Mouse (Mus musculus): Measurements from ENCODE around the gene Tspan12. TPM values are rescaled to one million over a fixed set of nuclear protein-coding genes. Genes with fewer than 3 reads are reported as not detected.
"Not testable (repeated sequence)": the region's sequence is repeated elsewhere in the genome, so short reads cannot be mapped to it uniquely, and the experiment has no call there.

Tspan12 gene
- not detected for polyA plus RNA-seq (2017; shearing (Covaris generic))

DNA sequence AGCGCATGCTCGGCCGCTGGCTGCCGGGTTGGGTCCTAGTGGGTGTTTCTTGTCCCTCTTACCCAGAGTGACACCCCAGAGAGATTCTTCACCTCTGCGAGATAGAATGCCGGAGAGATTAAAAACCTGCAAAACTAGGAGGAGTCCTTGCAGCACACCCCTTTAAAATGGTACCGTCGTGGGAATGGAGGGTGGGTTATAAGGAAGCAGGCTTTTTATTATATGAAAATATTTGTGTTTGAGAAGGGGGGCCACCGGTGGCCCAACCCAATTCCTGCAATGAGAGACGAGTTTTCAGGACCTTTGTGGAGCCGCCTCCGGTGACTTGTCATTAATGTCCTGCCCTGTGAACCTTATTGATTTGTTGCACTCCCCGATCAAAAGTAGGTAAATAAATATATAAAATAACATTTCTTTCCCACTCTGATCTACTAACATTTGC lies at the start of gene Tspan12:
Tspan12 (minus strand) TSS at position 172 of the 442 bp plus-strand sequence.
- no peak for ATAC-seq

DNA sequence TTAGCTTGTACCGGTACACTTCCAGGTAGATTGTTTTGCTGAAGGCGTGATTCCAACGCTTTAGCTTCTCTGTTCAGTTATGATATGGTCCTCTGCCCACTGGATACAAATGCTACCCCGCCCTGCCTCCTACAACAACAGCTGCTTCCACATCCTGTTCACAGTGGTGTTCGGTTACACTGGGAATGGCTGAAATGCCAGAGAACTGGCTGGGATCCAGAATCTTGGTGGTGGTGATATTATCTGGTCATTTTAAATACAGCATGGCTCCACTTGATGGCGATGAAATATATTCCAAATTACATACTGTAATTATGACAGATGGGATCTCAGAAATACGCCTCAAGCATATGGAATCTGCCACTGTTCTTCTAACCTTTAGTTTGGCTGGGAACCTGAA lies 42.1 kb upstream of the Tspan12 start:
- ATAC-seq, result no peak

DNA sequence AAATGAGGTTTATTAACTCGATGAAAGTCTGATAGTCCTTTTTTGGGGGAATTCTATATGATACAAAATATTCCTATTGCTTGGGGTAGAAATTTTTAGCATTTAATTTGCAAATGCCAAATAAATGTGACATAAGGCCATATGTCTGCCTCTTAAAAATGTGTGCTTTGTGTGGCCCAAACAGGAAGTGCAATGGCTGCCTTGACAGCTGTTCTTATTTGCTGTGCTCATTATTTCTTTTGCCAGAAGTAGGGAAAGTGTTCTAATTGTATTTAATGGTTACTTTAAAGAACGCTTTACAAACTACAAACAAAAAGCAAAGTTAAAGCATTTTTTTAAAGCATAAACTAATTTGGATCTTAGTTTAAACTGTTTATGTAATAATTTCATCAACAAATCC lies 36.8 kb upstream of the Tspan12 start:
- ATAC-seq, result no peak

DNA sequence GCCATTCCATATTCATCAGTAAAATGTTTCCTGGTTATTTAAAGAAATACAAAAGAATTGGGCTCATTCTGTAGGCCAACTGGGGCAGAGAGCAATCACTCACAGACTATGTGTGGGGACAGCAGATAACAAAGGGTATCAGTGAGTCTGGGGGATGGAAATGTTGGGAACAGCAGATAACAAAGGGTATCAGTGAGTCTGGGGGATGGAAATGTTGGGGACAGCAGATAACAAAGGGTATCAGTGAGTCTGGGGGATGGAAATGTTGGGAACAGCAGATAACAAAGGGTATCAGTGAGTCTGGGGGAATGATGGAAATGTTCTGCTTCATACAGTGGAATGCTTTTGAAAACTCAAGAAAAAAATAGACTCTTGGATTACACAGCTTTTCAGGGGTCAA lies 35.7 kb upstream of the Tspan12 start:
- not testable (repeated sequence) for ATAC-seq

DNA sequence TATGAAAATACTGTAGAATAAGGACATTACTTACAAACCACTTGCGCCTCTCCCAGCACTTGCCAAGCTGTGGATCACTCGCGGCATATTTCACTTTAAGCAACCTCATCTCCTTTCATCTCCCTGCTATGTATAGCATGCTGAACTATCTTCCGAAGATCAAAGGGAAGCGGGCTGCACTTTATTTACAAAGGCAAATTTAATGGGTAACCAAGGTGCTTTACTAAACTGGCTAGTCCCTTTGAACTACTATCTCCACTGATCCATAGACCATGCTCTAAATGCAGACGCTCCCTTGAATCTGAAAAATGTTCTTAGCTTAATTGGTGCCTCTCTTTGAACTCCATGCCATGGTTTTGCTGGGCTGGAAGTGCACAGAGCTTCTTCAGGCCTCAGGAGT lies 27.2 kb upstream of the Tspan12 start:
- no peak for ATAC-seq

DNA sequence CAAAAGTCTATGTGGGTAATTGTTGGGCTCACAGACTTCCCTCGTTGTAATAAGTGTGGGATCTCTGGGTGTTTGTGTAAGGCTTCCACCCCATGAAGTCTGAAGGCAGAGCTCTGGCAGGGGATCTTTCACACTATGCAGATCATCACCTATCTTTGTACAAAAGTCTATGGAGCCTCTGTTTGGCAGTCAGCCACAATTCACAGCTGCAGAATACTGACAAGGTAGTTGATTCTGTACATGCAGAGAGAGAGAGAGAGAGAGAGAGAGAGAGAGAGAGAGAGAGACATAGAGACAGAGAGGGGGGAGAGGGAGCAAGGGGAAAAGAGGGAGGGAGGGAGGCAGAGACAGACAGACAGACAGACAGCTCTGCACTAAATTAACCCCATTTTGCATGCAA lies 15.0 kb upstream of the Tspan12 start:
- ATAC-seq, result no peak

DNA sequence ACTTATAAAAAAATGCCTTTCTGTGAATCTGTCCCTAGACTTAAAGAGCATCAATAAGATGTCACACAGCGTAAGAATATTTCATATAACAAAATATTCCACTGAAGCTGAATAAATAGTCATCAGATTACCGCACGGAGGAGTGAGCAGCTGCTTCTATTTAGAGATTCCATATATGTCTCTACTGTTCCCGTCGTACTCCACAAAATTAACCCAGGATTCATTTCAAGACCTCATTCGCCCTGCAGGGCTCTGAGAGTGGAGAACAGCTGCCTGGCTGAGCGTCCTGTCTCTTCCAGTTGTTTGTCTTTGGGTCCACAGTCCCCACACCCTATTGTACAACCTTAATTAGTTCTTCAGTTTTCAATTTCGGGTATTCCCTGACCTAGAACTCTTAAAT lies 11.9 kb upstream of the Tspan12 start:
- ATAC-seq, result no peak

DNA sequence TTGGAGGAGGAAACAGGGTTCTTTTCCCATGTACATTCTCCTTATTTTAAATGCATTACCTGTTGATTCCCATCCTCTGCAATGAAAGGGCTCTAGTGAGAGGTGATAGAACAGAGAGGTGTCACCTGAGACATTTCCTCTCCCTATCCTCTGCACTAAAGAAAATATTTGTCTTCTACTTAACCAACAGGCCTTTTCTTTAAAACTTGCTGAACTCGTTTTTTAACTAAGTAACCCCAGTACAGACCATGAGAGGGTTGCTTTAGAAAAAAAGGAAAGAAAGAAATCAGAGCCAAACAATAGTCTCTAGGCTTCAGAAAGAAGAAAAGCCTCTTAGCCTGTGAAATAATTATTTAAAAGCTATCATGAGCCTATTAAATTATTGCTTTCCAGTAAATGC lies 11.2 kb upstream of the Tspan12 start:
- no peak for ATAC-seq

DNA sequence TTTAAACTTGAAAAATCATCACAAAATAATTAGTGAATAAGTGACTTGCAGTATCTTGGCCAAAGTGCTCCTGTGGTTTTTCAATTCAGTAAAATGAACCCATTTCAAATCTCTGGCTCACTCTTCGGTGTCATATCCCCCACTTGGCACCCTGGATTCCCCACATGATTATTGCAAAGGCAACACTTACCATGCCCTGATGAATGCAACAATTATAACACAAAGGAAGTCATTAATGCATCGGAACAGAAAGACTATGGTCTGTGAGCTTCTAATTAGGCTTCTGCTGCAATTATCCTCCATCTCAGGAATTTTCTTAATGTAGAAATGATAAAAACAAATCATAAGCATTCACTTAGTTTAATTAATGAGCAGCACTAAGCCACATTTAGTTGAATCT lies 9.0 kb upstream of the Tspan12 start:
- ATAC-seq, result no peak

DNA sequence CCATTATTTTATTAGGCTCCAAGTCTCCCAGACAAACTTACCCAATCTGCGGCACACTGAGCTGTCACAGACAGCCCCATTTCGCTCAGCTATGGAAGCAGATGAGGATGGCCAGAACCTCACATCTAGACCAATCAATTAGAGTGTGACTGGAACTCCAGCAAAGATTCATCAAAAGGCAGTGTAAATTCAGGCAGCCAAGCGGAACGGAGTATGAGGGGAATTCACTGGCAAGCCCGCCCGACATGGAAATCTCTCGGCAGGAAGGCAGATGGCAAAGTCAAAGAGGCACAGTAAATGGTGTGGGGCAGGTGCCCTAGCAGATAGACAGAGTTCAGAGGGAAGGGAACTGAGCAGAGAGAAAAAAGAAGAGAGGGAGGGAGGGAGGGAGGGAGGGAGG lies 5.5 kb upstream of the Tspan12 start:
- ATAC-seq, result no peak

DNA sequence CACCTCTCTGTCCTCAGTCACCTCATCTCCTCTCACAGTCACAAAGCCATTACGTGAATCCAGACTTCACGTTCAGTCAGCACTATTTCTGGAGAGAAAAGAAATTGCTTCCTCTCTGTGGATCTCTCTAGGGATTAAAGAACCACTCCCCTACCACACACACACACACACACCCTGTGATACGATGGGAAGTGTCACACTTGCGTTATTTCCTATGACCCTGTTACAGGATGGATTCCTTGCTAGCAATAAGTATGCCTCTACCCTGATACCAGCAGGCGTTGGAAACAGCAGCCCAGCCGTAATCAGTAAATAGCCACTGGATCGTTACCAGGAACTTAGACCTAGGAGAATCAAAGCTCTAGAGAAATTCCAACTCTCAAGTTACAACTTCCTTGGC lies 3.6 kb upstream of the Tspan12 start:
- ATAC-seq, result no peak

DNA sequence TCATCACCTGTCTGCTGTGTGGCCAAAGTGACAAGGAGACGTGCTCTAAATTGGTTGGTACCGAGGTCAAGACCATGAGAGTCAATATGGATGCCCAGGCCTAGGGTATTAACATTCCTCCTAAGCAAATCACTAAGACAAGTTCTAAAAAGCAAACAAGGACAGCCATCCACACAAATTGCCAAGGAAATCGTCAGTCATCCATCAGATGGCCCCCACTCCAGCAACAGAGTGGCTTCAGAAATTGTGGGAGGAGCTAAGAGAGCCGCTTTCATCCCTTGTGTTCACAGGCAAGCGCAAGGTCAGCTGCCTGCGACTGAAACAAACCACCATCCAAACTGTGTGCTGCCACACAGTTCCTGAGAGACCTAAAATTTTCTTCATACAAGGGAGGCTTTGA lies 1.0 kb upstream of the Tspan12 start:
- ATAC-seq, result no peak

DNA sequence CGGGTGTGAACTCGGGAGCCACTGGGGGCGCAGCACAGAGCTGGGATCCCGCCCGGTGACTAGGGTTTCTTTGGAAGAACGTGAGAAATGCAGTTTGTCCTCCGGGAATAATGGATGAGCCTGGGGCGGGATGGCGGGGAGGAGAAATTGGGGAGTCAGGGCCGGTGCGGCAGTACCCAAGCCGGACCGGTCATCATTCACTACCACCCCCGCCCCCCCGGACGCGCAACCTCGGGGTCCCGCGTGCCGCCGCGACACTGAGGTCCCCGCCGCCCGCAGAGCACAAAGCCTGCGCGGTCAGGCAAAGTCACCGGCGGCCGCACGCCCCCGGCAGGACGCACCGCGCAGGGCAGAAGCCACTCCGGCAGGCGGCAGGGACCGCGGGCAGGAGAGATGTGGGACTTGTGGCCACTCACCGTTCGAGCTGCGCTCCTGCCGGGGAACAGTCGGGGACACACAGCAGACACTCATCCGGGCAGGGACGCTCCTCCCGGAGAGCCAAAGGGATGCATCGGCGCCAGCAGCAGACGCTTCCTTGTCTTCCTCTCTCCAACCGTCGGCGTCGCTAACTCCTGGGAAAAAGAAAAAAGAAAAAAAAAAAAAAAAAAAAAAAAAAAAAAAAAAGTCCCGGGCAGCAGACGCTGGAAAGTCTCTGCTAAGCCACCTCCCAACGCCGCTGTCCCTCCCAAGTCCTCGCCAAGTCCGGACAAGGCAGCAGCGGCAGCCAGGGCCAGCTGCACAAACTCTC lies 545 bp downstream of the Tspan12 start:
- ATAC-seq, result no peak

DNA sequence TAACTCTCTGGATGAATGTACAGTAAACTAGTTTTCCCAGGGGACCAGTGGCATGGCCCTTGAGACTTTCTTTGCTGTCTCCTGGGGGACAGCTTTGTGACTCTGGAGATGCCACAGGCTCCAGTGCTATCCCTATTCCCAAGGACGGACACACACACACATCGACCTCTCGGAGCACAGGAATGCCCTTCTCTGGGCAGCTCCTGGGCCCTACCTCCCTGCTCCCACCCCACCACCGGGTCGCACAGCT lies 1.0 kb downstream of the Tspan12 start:
- no peak for ATAC-seq

DNA sequence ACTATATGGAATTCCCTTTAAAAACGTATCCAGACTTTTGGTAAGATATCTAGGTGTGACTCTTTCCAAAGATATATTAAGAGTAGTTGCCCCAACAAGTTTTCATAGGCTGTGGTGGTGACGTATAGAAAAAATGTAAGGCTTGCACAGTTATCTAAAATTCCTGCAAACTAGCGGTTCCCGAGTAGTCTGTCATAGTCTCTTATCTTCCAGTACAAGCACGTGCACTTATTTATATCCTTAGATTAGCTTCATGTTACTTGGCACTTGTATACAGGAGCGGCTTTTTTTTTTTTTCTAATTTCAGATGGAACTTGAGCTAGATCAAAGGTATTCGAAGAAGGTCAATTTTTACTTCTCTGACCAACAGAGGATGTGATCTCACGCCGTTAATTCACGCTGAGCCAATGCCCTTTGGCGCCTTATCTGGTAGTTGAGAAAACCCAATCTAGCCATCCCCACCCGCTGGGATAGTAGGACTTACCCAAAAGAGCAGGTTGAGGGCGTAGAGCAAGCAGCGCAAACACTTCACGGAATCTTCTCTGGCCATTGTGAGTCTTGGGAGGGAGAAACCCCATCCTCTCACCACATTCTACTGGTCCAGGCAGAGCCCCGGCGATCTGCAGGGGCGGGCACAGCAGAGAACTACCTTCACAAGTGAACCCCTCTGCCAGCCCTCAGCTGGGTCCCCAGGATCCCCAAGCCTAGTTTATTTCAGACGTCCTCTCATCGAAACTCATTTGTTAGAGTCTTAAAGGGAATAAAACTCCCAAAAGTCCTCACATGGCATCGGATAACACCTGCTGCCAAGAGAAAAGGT lies 1.6 kb downstream of the Tspan12 start:
- ATAC-seq, result no peak

DNA sequence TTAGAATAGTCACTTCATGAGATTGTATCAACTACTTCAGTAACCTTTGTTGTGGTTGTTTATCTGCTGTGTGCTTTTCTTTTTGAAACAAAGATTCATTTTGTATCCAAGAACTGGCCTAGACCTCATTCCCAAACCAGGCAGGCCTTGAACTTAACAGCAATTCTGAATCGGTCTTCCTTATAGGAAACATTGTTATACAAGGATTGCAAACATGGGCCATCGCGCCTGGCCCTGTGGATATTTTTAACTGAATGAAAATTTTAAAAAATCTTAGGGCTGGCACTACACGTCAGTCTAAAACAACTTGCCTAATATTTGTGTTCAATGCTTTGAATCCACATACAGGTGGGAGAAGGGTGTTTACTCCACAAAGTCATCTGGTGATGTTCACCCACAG lies 3.5 kb downstream of the Tspan12 start:
- no peak for ATAC-seq

DNA sequence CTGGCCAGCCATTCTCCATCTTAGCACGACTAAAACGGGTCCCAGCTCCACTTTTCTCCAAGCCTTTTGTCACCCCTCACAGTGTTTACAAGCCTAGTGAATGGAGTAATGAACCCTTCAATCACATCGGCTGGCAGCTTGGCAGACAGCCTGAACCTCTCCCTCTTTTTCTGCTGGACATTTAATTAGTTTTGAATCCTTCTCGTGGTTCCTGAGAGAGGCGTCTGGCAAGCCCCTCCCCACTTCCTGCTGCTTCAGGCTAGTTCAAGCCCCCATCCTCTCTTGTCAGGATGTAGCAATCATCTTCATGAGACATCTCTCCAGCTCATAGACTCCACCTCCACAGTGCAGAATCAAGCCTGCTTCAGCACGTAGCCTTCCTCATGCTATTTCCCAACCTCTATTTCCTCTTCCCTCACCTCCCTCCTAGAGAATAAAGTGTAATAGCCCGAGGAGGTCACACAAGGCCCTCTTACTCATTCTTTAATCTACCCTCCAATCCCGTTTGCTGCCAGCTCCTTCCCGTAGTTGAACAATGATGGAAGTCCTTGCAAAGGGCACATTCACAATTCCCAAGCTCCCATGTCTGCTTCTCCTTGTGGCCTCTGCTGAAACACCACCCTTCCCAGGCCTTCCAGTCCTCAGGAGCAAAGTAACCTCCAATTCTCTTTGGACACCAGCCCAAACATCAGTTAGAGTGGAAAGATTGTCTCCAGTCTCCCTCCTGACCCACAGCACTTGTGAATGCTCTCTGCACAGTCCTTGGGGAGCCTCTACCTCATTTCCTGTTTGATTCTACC lies 12.1 kb downstream of the Tspan12 start:
- no peak for ATAC-seq

DNA sequence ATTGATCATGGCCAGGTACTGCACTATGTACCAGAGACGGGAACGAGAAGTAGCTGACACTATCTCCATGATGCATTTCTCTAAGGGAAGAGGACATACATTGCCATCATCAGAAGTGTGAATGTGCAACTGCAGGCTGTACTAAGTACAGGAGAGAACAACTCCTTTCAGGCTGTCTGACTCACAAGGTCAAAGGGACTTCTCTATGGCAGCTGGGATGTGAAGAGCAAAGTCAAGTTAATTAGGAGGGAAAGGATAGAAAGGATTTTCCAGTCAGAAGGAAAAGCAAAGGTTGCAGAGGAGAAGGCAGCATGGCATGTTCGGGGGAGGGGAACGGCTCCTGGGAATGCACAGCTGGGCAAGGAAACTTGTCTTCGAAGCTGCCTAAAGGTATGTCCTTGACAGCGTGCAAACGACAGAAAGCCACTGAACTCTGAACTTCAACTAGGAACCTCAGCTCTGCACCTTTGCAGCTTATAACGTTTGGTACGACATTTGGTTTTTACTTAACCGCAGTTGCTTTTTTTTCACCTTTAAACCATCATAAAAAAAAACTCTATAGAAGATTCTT lies 13.0 kb downstream of the Tspan12 start:
- no peak for ATAC-seq

DNA sequence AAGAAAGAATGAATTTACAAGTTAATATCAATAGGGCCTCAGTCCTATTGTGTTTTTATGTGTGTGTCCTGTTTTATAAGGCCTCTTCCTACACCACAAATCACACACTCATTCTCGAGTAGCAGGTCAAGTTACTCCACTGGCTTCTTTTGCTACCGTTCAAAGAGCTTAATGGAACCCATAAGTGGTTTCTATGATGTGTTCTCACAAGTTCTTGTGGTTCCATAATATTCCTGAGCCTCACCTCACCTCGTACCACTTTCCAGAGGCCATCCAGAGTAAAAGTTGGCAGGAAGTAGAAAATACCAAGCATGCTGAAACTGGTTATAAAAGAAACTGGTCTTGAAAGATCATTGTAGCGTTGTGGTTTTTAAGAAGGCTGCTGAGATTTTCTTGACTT lies 18.8 kb downstream of the Tspan12 start:
- no peak for ATAC-seq

DNA sequence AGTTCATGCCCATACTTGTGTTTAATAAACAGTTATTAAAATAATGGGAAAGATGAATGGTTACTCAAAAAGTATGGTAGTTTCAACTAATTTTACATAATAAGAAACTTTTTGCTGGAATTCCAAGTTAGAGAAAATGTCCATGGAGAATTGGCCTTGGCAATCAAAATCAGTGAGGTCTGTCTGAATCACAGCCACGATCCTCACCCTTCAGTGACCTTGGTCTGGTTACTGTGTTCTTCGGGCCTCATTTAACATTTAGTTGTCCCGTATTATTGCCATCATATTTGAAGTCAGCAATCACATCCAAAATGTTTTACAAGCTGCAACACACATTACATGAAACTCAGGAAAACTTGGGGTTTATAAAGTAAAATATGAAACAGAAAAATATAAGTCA lies 20.4 kb downstream of the Tspan12 start:
- ATAC-seq, result no peak

DNA sequence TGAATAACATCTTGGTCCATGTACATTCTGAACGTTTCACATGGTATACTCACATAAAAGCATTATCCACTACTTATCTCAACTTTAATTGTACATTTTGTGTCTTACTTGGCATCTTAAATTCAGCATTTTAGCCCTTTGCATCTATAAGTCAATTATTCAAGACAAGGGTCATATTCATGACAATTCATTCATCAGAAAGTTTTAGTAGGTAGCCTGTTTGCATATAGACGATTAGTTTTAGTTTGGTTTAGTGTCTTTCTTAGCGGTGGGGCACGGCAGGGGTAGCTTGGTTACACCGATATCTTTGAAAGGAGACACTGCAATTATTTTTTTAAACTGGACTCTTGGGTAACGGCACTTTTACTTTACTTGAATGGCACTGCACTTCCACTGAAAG lies 21.4 kb downstream of the Tspan12 start:
- ATAC-seq, result no peak

DNA sequence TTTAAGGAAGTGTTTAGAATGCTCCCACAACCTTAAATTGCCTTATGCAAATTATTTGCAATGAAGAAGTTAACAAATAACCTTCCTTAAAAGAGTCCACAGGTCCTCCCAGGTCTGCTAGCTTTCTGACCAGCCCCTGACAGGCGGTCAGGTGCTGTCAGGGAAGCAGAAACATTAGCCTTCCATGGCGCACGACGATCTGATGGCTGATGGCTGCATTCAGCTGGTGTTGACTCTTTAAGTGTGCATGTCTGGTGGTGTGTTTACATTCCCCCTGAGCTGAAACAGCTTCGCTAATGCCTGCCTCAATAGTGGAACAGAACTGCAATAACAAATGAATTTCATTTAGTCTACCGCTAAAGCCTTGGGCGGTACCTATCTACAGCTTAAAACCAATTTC lies 22.4 kb downstream of the Tspan12 start:
- ATAC-seq, result no peak

DNA sequence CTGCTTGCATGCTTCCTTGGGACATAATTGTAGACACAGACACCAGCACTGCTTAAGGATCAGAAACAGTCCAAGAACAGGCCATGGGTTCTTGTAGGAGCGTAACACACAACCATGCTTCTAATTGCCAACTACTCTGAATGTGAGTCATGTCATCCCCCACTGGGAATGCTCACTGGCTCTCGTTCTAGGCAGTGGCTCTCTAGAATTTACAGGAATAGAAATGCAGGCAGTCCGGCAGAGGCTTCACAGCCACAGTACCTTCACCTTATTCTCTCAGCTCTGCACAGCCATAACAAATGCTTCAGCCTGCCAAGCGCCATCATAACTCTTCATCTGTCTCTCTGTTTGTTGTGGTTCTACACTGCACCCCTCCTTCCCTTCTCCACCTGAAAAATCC lies 23.9 kb downstream of the Tspan12 start:
- no peak for ATAC-seq
